Mouse (Mus musculus) lung, adult 18-20 months (tissue): ENCODE measurements around the gene Rbl2.

Experiments
- DNase-seq, 2 experiments: peaks; one replicate each; pipeline ENCODE4 v3.0.0; 2022; ENCODE audit warnings: mixed read lengths in 2 of 2

Gene Rbl2

GRCm38 (mm10) chr8:91111868-91112477 is 42.1 kb downstream of the Rbl2 start:
- DNase-seq = no peak

- no peak for DNase-seq
Measured at GRCm38 (mm10) chr8:91114428-91114827, 44.6 kb downstream of the Rbl2 start.

DNA sequence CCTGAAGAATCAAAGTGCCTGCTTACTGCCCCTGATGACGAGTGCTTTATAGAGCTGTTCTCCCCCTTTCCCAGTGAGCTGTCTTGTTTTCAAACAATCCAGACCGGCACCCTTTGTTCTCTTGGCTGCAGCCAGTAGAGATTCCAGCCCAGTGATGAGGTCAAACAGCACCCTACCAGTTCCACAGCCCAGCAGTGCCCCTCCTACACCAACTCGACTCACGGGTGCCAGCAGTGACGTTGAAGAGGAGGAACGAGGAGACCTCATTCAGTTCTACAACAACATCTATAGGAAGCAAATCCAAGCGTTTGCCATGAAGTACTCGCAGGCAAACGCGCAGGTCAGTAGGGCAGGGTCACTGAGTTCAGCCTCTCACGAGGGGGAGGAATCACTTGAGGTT is 45.1 kb downstream of the Rbl2 start:
- DNase-seq = no peak

DNA sequence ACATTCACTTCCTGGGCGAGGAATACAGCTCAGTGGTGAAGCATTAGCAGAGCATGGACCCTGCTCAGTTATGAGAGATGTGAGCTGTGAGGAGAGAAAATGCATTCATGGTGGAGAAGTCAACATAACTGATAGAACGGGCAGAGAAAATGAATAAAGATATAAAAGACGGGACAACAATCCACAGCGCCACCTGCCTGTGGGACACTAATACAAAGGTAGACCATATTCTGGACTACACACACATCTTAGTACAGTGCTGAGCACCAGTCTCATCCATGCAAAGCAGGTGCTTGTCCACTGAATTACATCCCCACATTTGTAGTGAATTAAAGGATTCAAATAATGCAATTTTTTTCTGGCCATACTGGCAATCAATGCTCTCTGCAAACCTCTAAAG is 47.7 kb downstream of the Rbl2 start:
- DNase-seq = no peak

DNA sequence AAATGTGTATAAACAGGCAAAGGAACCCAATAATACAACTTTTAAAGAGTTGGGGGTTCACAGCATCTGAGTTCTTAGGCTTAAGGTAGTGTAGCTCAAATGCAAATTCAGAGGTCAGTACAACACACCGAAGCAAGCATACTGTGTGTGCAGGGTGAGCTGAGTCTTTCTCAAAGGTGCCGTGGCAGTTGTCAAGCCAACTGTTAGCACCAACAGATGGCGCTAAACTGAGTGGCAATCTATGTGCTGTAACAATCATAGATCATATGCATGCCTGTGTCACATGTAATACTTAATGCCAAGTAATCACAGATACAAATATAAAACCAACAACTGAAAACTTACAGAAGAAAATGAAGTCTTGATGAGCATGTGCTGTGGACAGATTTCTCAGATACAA is 48.3 kb downstream of the Rbl2 start:
- DNase-seq = no peak

DNA sequence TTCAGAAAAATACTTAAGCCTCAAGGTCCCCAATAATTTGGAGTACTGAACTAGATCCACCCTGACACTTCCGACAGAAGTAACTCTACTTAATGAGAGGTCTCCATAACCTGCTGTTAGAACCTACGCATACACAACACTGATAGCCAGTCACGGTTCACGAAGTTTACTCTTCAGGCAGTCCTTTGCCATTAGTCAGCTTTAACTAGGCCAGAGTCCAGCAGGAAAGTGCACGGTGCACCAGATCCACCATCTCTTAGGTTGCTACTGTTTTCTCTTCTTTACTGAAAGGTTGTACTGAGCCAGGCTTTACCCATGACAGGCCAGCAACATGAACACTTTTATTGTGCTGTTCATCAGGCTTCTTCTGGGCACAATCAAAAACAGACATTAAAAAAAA is 54.5 kb downstream of the Rbl2 start:
- no peak for DNase-seq

DNA sequence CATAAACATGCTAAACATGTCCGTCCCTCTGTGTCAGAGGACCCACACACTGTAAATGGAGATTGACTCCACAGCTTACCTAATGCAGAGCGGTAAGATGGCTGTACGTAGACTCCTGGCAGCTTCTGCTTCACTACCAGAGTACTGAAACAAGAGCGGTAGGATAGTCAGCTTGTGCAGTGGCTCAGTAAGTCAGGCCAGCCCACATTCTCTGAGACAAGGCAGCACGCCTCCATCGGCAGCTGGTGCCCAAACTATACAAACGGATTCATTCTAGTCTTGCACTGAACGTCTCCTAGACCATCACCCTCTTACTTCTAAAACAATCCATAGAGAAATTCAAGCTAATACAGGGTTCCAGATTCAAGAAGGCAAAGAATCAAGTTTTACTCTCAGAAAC is 56.9 kb downstream of the Rbl2 start:
- no peak for DNase-seq

DNA sequence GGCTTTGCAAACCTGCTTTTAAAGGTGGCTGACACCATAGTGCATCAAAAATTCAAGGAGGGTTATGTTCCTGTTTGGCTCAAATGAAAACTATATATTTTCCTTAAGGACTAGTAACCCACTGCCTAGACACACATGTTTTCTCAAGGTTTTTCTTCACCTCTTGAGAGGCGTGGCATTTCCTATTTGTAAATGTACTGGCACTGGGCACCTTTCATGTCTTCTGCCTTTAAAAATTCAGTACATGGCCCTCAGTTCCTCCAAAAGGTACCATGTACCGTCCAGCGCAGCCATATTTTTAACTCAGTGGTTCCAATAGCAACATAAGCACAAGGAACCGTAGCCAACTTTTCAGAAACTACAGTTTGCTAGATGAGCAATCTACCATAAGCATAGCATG is 62.9 kb downstream of the Rbl2 start:
- DNase-seq = no peak

- peak; percentile 64 to 72 for DNase-seq
Measured at GRCm38 (mm10) chr8:91133441-91134069, 63.7 kb downstream of the Rbl2 start.

DNA sequence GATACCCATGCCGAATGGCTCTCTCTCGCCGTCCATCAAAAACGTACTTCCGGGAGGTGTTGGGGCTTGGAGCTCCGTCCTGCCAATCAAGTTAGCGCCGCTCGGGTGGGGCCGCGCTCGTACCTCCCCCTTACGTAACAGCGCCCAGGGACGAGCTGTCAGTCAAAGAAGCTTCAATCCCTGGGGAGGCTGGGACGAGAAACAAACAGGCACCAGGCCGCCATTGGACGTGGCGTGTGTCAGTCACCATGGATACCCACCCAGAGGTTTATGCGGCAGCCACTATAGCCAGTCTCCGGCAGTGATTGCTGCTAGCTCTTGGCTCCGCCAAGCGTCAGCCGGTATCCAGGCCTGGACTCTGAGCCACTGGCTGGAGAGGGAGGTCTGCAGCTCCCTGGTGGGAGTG is 64.2 kb downstream of the Rbl2 start:
- DNase-seq = peak; percentile 100

DNA sequence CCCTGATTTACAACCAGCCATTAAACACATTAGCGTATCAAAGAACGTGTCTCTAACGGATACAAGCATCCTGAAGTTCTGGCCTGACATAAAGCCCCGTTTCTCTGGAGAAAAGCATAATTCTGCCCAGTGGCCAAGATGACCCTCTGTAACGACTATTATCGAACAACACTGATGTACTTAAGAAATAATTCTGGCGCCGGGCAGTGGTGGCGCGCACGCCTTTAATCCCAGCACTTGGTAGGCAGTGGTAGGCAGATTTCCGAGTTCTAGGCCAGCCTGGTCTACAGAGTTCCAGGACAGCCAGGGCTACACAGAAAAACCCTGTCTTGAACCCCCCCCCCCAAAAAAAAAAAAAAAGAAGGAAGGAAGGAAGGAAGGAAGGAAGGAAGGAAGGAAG is 64.8 kb downstream of the Rbl2 start:
- DNase-seq = no peak

DNA sequence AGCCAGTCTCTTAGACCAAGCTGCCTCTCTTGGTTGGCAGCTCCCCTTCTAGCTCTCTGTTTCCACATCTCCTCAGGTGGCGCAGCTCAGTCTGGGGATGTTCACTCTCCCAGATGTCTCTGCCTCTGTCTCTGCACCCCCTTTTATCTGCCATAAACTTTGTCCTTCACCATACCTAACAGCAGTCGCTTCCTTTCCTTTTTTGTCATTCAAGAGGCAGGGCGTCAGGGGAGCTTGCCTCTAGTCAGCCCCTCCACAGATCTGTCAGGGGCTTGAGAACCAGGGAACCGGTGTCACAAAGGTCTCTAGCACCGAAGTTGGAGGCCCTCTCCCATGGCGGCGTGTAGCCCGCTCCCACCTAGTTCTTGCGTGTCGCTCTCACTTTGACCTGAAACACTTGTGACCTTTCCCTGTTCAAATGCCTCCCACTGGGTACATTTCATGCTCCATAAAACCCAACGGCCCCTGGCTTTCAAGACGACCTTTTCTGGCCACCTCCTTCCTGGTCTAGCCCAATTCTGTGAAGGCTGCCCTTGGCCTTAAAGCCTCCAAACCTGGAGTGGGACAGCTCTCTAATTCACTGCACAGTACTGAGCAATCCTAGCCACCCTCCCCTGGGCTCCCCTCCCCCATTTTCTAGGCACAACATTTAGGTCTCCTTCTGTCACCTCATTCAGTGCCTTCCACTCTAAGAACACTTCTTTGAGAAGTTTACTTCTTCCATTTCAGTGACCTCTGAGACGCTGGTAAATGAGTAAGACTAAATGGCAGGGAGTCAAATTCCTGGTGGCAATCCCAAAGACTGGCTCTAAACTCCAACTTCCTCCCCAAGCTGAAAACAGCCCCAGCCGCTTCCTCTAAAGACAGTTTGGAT is 65.7 kb downstream of the Rbl2 start:
- no peak for DNase-seq

DNA sequence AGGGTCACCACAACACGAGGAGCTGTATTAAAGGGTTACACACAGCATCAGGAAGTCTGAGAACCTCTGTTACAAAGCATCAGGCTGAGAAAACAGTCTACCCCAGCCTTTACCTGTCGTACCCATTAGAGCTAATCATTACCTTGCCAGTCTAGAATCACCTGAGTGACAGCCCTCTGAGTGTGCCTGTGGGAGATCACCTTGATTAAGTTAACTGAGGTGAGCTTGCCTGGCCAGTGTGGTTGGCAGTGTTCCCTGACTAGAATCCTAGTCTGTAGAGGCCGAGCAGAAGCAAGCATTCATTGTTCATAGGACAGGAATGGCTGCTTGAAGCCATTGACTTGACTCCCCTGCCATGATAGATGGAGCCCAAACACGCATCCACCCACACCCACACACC is 71.0 kb downstream of the Rbl2 start:
- DNase-seq = no peak

GRCm38 (mm10) chr8:91147715-91148114 is 77.9 kb downstream of the Rbl2 start:
- DNase-seq = peak; percentile 9 to 47

GRCm38 (mm10) chr8:91148643-91149178 is 78.9 kb downstream of the Rbl2 start:
- DNase-seq = peak; percentile 7 to 8

- no peak for DNase-seq
Measured at GRCm38 (mm10) chr8:91149298-91149697, 79.4 kb downstream of the Rbl2 start.

DNA sequence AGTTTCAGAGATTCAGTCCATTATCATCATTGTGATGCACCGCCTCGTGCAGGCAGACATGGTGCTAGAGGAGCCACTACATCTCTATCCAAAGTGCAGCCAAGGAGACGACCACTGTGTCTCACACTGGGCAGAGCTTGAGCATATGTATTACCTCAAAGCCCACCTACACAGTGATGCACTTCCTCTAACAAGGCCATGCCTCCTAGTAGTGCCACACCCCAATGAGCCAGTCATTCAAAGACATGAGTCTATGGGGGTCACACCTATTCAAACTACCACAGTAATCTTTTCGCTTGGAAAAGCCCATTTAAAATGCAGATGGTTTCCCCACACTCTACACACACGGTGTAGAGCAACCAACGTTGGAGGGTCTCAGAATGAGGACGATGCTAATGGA is 81.7 kb downstream of the Rbl2 start:
- no peak for DNase-seq

DNA sequence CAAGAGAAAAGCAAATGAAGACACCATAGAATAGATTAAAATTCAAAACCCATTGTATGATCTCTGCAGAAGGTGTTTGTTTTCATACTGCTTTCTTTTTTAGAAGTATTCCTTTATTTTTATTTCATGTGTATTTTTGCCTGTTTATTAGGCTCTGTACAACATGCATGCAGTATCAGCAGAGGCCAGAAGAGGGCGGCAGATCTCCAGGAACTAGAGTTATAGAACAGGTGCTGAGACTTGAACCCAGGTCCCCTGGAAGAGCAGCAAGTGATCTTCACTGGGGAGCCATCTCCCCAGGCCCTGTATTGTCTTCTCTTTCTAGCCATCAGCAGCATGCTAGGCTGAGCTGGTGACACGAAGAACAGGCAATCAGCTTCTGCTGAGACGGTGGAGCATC is 84.0 kb downstream of the Rbl2 start:
- DNase-seq = no peak

GRCm38 (mm10) chr8:91154564-91154963 is 84.7 kb downstream of the Rbl2 start:
- DNase-seq = peak; percentile 30 to 42

DNA sequence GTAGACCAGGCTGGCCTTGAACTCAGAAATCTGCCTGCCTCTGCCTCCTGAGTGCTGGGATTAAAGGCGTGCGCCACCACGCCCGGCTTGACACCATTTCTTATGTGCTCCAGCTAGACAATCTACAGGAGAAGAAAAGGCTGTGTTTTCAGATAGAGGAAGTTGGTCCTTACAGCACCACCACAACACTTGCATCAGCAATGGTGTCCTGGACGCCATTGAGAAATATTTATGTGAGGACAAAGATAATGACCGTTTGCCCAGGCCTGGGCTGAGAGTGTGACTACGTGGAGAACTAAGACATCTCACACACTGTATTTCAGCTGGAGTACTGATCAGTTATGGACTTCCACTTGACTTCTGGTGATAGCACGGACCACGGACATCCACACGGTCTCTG is 88.8 kb downstream of the Rbl2 start:
- DNase-seq = no peak

- no peak for DNase-seq
Measured at GRCm38 (mm10) chr8:91159959-91160800, 90.3 kb downstream of the Rbl2 start.

DNA sequence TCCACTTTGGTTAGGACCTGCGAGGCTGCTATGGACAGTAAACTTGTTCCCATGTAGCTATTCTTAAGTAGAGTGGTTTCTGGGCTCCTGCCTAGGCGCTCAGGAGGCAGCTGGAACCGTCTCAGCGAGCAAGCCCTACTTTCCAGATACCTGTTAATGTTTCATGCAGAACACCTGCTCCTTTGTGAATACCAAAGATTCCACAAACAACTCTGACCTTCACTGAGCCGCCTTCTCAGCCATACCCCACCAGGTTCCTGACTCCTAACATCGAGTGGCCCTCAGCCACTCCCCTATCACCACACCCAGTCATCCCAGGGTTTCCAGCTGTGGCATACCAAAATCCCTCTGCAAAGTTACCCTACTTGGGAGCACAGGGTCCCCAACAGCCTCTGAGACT is 100.3 kb downstream of the Rbl2 start:
- no peak for DNase-seq

DNA sequence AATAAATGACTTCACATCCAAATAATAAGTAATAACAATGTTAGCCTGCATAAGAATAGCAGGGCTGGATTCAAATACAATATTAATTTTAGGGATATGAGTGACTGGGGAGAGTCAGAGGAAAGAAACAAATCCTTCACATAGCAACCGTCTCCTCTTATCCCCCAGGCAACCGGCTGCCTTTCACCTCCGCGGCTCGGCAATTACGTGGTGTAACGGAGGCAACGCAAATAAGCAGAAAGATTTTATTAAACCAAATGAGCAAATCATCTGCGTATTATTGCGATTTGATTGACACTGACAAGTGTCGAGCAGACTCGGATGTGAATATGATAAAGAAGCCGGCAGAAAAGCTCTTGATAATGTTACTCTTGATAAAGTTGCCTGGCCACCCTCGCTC is 101.1 kb downstream of the Rbl2 start:
- no peak for DNase-seq
